Mouse (Mus musculus) heart, embryonic 14.5 days (tissue): ENCODE results near the gene Dagla. TPM values are rescaled to one million over a fixed set of nuclear protein-coding genes. Genes with fewer than 3 reads are reported as not detected.

Experiments used
- ATAC-seq: fragments of 200-750 bp; cut with Nextera tagmentation; 2 replicates; pipeline ENCODE4 v1.8.0; 2017; ENCODE audit warnings: low read depth, moderate TSS enrichment; ENCODE audit not compliant: insufficient number of reproducible peaks, insufficient read depth, low FRiP score
- H3K27ac ChIP-seq, 2 experiments: fragments of 200-500 bp in 1 of 2; fragments of 300-500 bp in 1 of 2; sonication (generic) in 1 of 2; replicated peaks in 1 of 2; 2 replicates each; pipeline ENCODE4 v1.5.1; 2012 to 2014; ENCODE audit warnings: low read depth in 2 of 2, low read length in 2 of 2, control low read depth in 1 of 2, mild to moderate bottlenecking in 1 of 2, mixed read lengths in 1 of 2; ENCODE audit not compliant: control insufficient read depth in 1 of 2, insufficient read depth in 1 of 2
- H3K27me3 ChIP-seq: fragments of 300-500 bp; sonication (generic); 2 replicates; pipeline ENCODE4 v1.6.1; 2014; ENCODE audit warnings: mild to moderate bottlenecking, low read length, control low read depth; ENCODE audit not compliant: control insufficient read depth, insufficient read depth
- H3K36me3 ChIP-seq: fragments of 300-500 bp; sonication (generic); 2 replicates; pipeline ENCODE4 v1.6.1; 2014; ENCODE audit warnings: mild to moderate bottlenecking, control low read depth, low read length, mixed read lengths; ENCODE audit not compliant: control insufficient read depth, insufficient read depth
- H3K4me1 ChIP-seq, 2 experiments: fragments of 200-500 bp in 1 of 2; fragments of 300-500 bp in 1 of 2; sonication (generic) in 1 of 2; 2 replicates each; pipeline ENCODE4 v1.6.1; 2012 to 2014; ENCODE audit warnings: low read length in 2 of 2, control low read depth in 1 of 2, mixed read lengths in 1 of 2; ENCODE audit not compliant: control insufficient read depth in 2 of 2, insufficient read depth in 2 of 2
- H3K4me2 ChIP-seq: fragments of 300-500 bp; sonication (generic); 2 replicates; pipeline ENCODE4 v1.6.1; 2014; ENCODE audit warnings: mild to moderate bottlenecking, low read length
- H3K4me3 ChIP-seq, 2 experiments: fragments of 200-500 bp in 1 of 2; fragments of 300-500 bp in 1 of 2; sonication (generic) in 1 of 2; 2 replicates each; pipeline ENCODE4 v1.5.1; 2012 to 2014; ENCODE audit warnings: low read length in 2 of 2, mild to moderate bottlenecking in 2 of 2, control low read depth in 1 of 2, low read depth in 1 of 2, moderate library complexity in 1 of 2; ENCODE audit not compliant: control insufficient read depth in 1 of 2, insufficient read depth in 1 of 2
- H3K9ac ChIP-seq: fragments of 300-500 bp; sonication (generic); 2 replicates; pipeline ENCODE4 v1.6.1; 2014; ENCODE audit warnings: mild to moderate bottlenecking, low read length
- H3K9me3 ChIP-seq: fragments of 300-500 bp; sonication (generic); 2 replicates; pipeline ENCODE4 v1.6.1; 2016; ENCODE audit warnings: low read length, control low read depth; ENCODE audit not compliant: control insufficient read depth
- WGBS: fragments of 180-500 bp; shearing (Covaris S2); extraction: QIAGEN DNeasy Blood & Tissue Kit; methylation state at CpG from one replicate; pipeline ENCODE4 v1.1.7; 2014; 5-methylcytosine and 5-hydroxymethylcytosine counted together
- polyA plus RNA-seq: library from polyadenylated mRNA; unstranded; fragments of >200 nt; fragmentation: Nextera tagmentation; extraction: Ambion mirVana; gene quantifications from 2 replicates; pipeline ENCODE4 v1.2.1, GENCODE M21; 2014

Gene Dagla
- polyA plus RNA-seq, 1 experiment from 2014 or later, result 0.82 TPM

- no peaks in the 10 kb centered on the region for H3K36me3 ChIP-seq
- peaks cover 7 to 9% of the 10 kb centered on the region in 2 experiments; a peak in 3 of 4 replicates for H3K4me1 ChIP-seq
- no peaks in the 10 kb centered on the region for H3K9me3 ChIP-seq
- WGBS, result 82% methylated on average over 5 of the region's 5 CpGs
- no peak overlapping the region for H3K27ac ChIP-seq
- no peak overlapping the region for H3K4me2 ChIP-seq
- peaks cover 7% of the 10 kb centered on the region for H3K27me3 ChIP-seq
- no peak overlapping the region for H3K4me3 ChIP-seq
- H3K9ac ChIP-seq, result no peak overlapping the region
- ATAC-seq, result no peak
Observed at GRCm38 (mm10) chr19:10307351-10307750, 2.7 kb upstream of the Dagla start.

GRCm38 (mm10) chr19:10306521-10307243 lies 2.0 kb upstream of the Dagla start:
- Histone ChIP-seq H3K27me3 (peaks cover 7% of the 10 kb centered on the region), H3K9me3 (no peaks in the 10 kb centered on the region), H3K9ac (no peak overlapping the region), H3K36me3 (no peaks in the 10 kb centered on the region), H3K27ac (no peak overlapping the region), H3K4me2 (no peak overlapping the region), H3K4me1 (peaks cover 7 to 9% of the 10 kb centered on the region in 2 experiments; a peak in 3 of 4 replicates), H3K4me3 (no peak overlapping the region)
- 83% methylated on average over 5 of the region's 5 CpGs for WGBS
- no peak for ATAC-seq

GRCm38 (mm10) chr19:10305640-10306039 lies 963 bp upstream of the Dagla start:
- Histone ChIP-seq H3K9me3 (no peaks in the 10 kb centered on the region), H3K27me3 (peaks cover 7% of the 10 kb centered on the region), H3K4me1 (peaks cover 7 to 9% of the 10 kb centered on the region in 2 experiments; a peak in 3 of 4 replicates), H3K9ac (no peak overlapping the region), H3K4me3 (no peak overlapping the region), H3K36me3 (no peaks in the 10 kb centered on the region), H3K4me2 (no peak overlapping the region), H3K27ac (no peak overlapping the region)
- 66% methylated on average over 12 of the region's 12 CpGs for WGBS
- no peak for ATAC-seq

- H3K27me3 ChIP-seq, result peaks cover 7% of the 10 kb centered on the region
Observed at GRCm38 (mm10) chr19:10304395-10304794, 282 bp downstream of the Dagla start.

GRCm38 (mm10) chr19:10302852-10303251 lies 1.8 kb downstream of the Dagla start:
- no peak for ATAC-seq
- H3K4me2 ChIP-seq, result no peak overlapping the region
- H3K9ac ChIP-seq, result no peak overlapping the region
- whole genome bisulfite sequencing, result 77% methylated on average over 3 of the region's 3 CpGs
- no peak overlapping the region for H3K27ac ChIP-seq
- peaks cover 7% of the 10 kb centered on the region for H3K27me3 ChIP-seq
- H3K4me3 ChIP-seq, result no peak overlapping the region
- peaks cover 7 to 9% of the 10 kb centered on the region in 2 experiments; a peak in 3 of 4 replicates for H3K4me1 ChIP-seq
- H3K36me3 ChIP-seq, result no peaks in the 10 kb centered on the region
- H3K9me3 ChIP-seq, result no peaks in the 10 kb centered on the region

More at GRCm38 (mm10) chr19:10304395-10304794, 282 bp downstream of the Dagla start:
- peak overlapping the region; percentile 94 for H3K4me2 ChIP-seq
- H3K9ac ChIP-seq, result peak overlapping the region; percentile 77
- no peak overlapping the region for H3K27ac ChIP-seq
- H3K4me1 ChIP-seq, result peaks cover 7 to 9% of the 10 kb centered on the region in 2 experiments; a peak in 3 of 4 replicates
- H3K36me3 ChIP-seq, result no peaks in the 10 kb centered on the region
- ATAC-seq, result no peak
- WGBS, result 7% methylated on average over 33 of the region's 37 CpGs
- H3K4me3 ChIP-seq, result peak overlapping the region; percentile 70 to 76
- no peaks in the 10 kb centered on the region for H3K9me3 ChIP-seq

- H3K4me3 ChIP-seq, result no peak overlapping the region
- peaks cover 7% of the 10 kb centered on the region for H3K27me3 ChIP-seq
- no peaks in the 10 kb centered on the region for H3K36me3 ChIP-seq
- no peak for ATAC-seq
- H3K9ac ChIP-seq, result no peak overlapping the region
- H3K9me3 ChIP-seq, result no peaks in the 10 kb centered on the region
- H3K4me1 ChIP-seq, result peaks cover 14 to 16% of the 10 kb centered on the region in 2 experiments
- H3K4me2 ChIP-seq, result no peak overlapping the region
- no peak overlapping the region for H3K27ac ChIP-seq
- 50% methylated on average over 4 of the region's 4 CpGs for WGBS
Observed at GRCm38 (mm10) chr19:10301866-10302356, 2.8 kb downstream of the Dagla start.

- Histone ChIP-seq H3K9ac (no peak overlapping the region), H3K27ac (no peak overlapping the region), H3K4me3 (no peak overlapping the region), H3K4me1 (peaks cover 20 to 22% of the 10 kb centered on the region in 2 experiments), H3K36me3 (no peaks in the 10 kb centered on the region), H3K4me2 (no peak overlapping the region), H3K9me3 (no peaks in the 10 kb centered on the region), H3K27me3 (peaks cover 7% of the 10 kb centered on the region)
- 72% methylated on average over 11 of the region's 11 CpGs for WGBS
- ATAC-seq, result no peak
Observed at GRCm38 (mm10) chr19:10301263-10301662, 3.4 kb downstream of the Dagla start.
